Mouse (Mus musculus): ENCODE data around the gene Pgk2. TPM values are rescaled to one million over a fixed set of nuclear protein-coding genes. Genes with fewer than 3 reads are reported as not detected.

The Pgk2 gene
- not detected in 2 replicates for polyA plus RNA-seq (2021; fragmentation: Nextera tagmentation)
- long read RNA-seq, experiment 1: 0 reads
- long read RNA-seq, experiment 2: 0 reads

GRCm38 (mm10) chr17:40208540-40208939 lies at the start of gene Pgk2:
Gene Pgk2, minus strand, starts transcription at chr17:40208640.

GRCm38 (mm10) chr17:40242135-40242534 lies 33.7 kb upstream of the Pgk2 start, which contains the start of gene Crisp3:
Gene Crisp3, minus strand, starts transcription at chr17:40242288.

Other genes with a start within 250 kb of the Pgk2 start
- not detected in 2 replicates for gene AC192777.2, start 113.2 kb downstream of the Pgk2 start, polyA plus RNA-seq (2021; fragmentation: Nextera tagmentation)
- not detected in 2 replicates for gene Crisp3, start 33.6 kb upstream of the Pgk2 start, polyA plus RNA-seq (2021; fragmentation: Nextera tagmentation)
- not detected in 2 replicates for gene Crisp1, start 110.6 kb upstream of the Pgk2 start, polyA plus RNA-seq (2021; fragmentation: Nextera tagmentation)